Mouse (Mus musculus): ENCODE results near the gene Tex28.
"Not testable (repeated sequence)": the region's sequence is repeated elsewhere in the genome, so short reads cannot be mapped to it uniquely, and the experiment has no call there.

Gene Tex28

GRCm38 (mm10) chrX:74167738-74168137, at the start of gene Tex28:
Gene Tex28, minus strand, starts transcription at chrX:74167838.
- no peak for DNase-seq

- DNase-seq = no peak
Observed at GRCm38 (mm10) chrX:74203556-74203955, 35.9 kb upstream of the Tex28 start.

GRCm38 (mm10) chrX:74176959-74177358, 9.3 kb upstream of the Tex28 start, which contains the start of gene Tktl1:
Gene Tktl1, plus strand, starts transcription at chrX:74177259.
- no peak for DNase-seq

- not testable (repeated sequence) for DNase-seq
Observed at GRCm38 (mm10) chrX:74135263-74135662, 32.4 kb downstream of the Tex28 start, which contains the start of gene Mecp2. Gene Mecp2, minus strand, starts transcription at chrX:74135363.

- no peak for DNase-seq
Observed at GRCm38 (mm10) chrX:74127164-74127563, 40.5 kb downstream of the Tex28 start, which contains the start of gene Opn1mw. Gene Opn1mw, plus strand, starts transcription at chrX:74127464.

GRCm38 (mm10) chrX:74124975-74125374, 42.7 kb downstream of the Tex28 start:
- DNase-seq = no peak

GRCm38 (mm10) chrX:74115511-74115910, 52.1 kb downstream of the Tex28 start:
- peak; percentile 55 for DNase-seq

GRCm38 (mm10) chrX:74114036-74114435, 53.6 kb downstream of the Tex28 start:
- no peak for DNase-seq

- no peak for DNase-seq
Observed at GRCm38 (mm10) chrX:74108747-74109146, 58.9 kb downstream of the Tex28 start.

GRCm38 (mm10) chrX:74105916-74106315, 61.7 kb downstream of the Tex28 start:
- DNase-seq = no peak

GRCm38 (mm10) chrX:74103457-74104188, 64.0 kb downstream of the Tex28 start:
- DNase-seq = no peak

All from cerebellum, adult 8-10 months (tissue).